Mouse (Mus musculus) lung, embryonic 14.5 days (tissue): ENCODE results near the gene Slc16a13. TPM values are rescaled to one million over a fixed set of nuclear protein-coding genes. Genes with fewer than 3 reads are reported as not detected.

ENCODE experiments used
- ATAC-seq: fragments of 200-750 bp; cut with Nextera tagmentation; 2 replicates; pipeline ENCODE4 v1.8.0; 2017; ENCODE audit warnings: mild to moderate bottlenecking, moderate TSS enrichment, moderate library complexity; ENCODE audit not compliant: insufficient read depth
- DNase-seq: peaks from one replicate; pipeline ENCODE4 v3.0.0-alpha.2; 2015
- H3K27ac ChIP-seq: fragments of 300-500 bp; sonication (generic); 2 replicates; pipeline ENCODE4 v1.5.1; 2014; ENCODE audit warnings: low read depth, mild to moderate bottlenecking, moderate library complexity
- H3K27me3 ChIP-seq: fragments of 300-500 bp; sonication (generic); 2 replicates; pipeline ENCODE4 v1.6.1; 2014; ENCODE audit warnings: low read length, control low read depth; ENCODE audit not compliant: insufficient read depth
- H3K36me3 ChIP-seq: fragments of 300-500 bp; sonication (generic); 2 replicates; pipeline ENCODE4 v1.6.1; 2014; ENCODE audit warnings: control low read depth; ENCODE audit not compliant: insufficient read depth
- H3K4me1 ChIP-seq: fragments of 300-500 bp; sonication (generic); 2 replicates; pipeline ENCODE4 v1.6.1; 2014; ENCODE audit warnings: antibody characterized with exemption, control low read depth; ENCODE audit not compliant: insufficient read depth
- H3K4me2 ChIP-seq: fragments of 300-500 bp; sonication (generic); 2 replicates; pipeline ENCODE4 v1.6.1; 2014; ENCODE audit warnings: mild to moderate bottlenecking
- H3K4me3 ChIP-seq: fragments of 300-500 bp; sonication (generic); 2 replicates; pipeline ENCODE4 v1.5.1; 2014; ENCODE audit warnings: low read depth, low read length
- H3K9ac ChIP-seq: fragments of 300-500 bp; sonication (generic); 2 replicates; pipeline ENCODE4 v1.6.1; 2014
- H3K9me3 ChIP-seq: fragments of 300-500 bp; sonication (generic); 2 replicates; pipeline ENCODE4 v1.6.1; 2016; ENCODE audit warnings: low read depth, low read length, control low read depth
- CTCF ChIP-seq: IDR thresholded peaks from 2 replicates; pipeline ENCODE4 v1.5.1; 2016; ENCODE audit warnings: antibody characterized with exemption, low read depth
- WGBS: fragments of 180-500 bp; shearing (Covaris S2); extraction: QIAGEN DNeasy Blood & Tissue Kit; methylation state at CpG from one replicate; pipeline ENCODE4 v1.1.7; 2014; 5-methylcytosine and 5-hydroxymethylcytosine counted together
- polyA plus RNA-seq: library from polyadenylated mRNA; unstranded; fragments of >200 nt; fragmentation: Nextera tagmentation; extraction: Ambion mirVana; gene quantifications from 2 replicates; pipeline ENCODE4 v1.2.1, GENCODE M21; 2014

Gene Slc16a13
- polyA plus RNA-seq, 1 experiment from 2014 or later = 4.4 TPM

DNA sequence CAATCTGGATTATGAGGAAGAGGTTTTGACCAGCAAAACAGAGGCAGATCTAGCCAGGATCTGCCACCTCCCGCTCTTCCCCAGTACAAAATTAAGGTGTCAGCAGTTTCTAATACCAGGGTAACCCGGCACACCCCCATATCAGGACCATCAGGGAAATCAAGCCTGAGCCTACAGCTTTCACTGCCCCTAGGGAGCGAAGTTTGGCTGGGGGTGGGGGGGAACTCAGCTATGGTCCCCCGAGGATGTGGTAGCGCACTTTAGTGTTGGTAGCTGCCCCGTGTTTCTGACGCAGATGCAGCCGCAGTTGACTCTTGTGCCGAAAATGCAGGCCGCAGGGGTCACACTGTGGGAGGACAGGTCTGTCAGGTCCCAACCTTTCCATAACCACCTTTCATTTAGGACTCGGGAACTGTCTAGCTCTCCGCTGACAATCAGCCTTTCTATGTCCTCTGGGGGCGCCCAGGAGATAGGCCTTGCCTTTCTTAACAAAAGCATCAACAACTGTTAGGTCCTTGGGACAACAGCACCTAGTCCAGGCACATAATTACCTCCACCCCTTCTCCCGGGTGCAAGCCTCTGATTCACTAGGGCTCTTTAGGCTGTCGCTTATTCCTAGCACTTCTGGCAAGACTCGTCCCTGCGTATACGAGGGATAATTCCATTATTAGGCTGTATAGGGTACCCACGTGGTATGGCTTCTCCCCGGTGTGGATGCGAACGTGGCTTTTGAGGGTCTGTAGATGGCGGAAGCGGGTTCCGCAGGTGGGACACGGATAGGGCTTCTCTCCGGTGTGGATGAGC, 5.1 kb upstream of the Slc16a13 start:
- H3K27me3 ChIP-seq = peaks cover 48% of the 10 kb centered on the region
- TF ChIP-seq CTCF = no peak; the same call in 1 of the 2 replicates
- WGBS = 18% methylated on average over 27 of the region's 27 CpGs
- DNase-seq (no peak), ATAC-seq (no peak)
- peak overlapping the region; percentile 45 for H3K9ac ChIP-seq
- H3K4me3 ChIP-seq = peak overlapping the region; percentile 39
- peak overlapping the region; percentile 63 for H3K4me2 ChIP-seq
- H3K4me1 ChIP-seq = peaks cover 14% of the 10 kb centered on the region; the same call in 1 of the 2 replicates
- H3K36me3 ChIP-seq = 0 out of 2 replicates have a peak, but pooled peaks cover 3% of the 10 kb centered on the region
- H3K9me3 ChIP-seq = no peaks in the 10 kb centered on the region
- peak overlapping the region; percentile 16 for H3K27ac ChIP-seq

DNA sequence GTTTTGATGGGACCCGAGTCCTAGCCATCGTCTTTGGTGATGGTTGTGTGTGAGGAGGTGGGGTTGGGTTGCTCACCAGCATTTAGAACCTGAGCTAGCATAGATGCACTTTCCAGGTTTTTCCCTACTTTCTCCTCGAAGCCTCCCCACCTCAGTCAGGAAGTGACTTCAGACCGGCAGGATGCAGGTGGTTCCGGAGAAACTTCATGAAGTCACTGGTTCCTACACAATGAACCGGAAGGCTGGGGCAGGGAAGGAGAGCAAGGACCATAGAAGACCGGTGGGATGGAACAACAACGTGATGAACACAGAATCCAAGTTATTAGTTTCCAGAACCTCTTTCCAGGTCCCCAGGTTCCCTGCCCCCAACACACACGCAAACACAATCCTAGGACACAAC, 2.9 kb upstream of the Slc16a13 start:
- peak; percentile 74 for DNase-seq
- H3K27me3 ChIP-seq = peaks cover 32% of the 10 kb centered on the region
- WGBS = 71% methylated on average over 9 of the region's 9 CpGs
- no peak for TF ChIP-seq CTCF
- peak overlapping the region; percentile 30; the same call in 1 of the 2 replicates for H3K27ac ChIP-seq
- no peak overlapping the region for H3K9ac ChIP-seq
- H3K4me1 ChIP-seq = peaks cover 14% of the 10 kb centered on the region; the same call in 1 of the 2 replicates
- H3K4me3 ChIP-seq = no peak overlapping the region
- no peak for ATAC-seq
- H3K36me3 ChIP-seq = 0 out of 2 replicates have a peak, but pooled peaks cover 3% of the 10 kb centered on the region
- H3K4me2 ChIP-seq = peak overlapping the region; percentile 63; the same call in 1 of the 2 replicates
- no peaks in the 10 kb centered on the region for H3K9me3 ChIP-seq

DNA sequence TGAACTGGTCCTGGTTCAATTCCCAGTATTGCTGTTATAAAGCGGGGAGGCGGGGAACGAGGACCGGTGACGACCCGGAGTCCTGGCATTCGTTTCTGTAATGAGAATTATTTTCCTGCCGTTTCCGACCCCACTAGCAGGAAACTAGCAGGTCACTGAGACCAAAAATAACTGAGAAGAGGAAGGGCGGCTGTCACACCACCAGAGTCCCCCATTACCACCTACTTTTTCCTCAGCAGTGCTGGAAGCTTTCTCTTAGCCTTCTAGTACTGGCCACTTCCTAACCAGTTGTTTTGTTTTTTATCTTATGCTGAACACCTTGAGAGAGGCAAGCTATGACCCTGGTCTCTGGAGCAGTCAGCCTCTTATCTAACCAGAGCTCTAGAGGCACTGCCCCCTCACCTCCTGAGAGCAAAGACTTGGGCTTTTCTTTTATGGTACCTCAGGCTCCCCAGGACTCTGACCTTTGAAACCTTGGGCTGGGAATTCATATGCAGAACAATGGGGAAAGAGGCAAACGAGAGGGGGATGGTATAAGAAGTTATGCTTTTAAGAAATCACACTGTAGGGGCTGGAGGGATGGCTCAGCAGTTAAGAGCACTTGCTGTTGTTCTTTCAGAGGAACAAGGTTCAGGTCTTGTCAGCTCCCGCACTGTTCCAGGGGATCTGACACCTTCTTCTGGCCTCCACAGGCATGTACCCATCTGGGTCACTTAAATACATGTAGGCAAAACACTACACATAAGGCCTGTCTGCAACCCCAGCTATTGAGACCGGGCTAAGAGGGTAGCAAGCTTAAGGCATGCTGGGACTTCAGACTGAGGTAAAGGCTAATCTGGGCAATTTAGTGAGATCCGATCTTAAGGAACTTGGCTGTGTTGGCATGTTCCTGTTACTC, 988 bp upstream of the Slc16a13 start:
- no peaks in the 10 kb centered on the region for H3K9me3 ChIP-seq

DNA sequence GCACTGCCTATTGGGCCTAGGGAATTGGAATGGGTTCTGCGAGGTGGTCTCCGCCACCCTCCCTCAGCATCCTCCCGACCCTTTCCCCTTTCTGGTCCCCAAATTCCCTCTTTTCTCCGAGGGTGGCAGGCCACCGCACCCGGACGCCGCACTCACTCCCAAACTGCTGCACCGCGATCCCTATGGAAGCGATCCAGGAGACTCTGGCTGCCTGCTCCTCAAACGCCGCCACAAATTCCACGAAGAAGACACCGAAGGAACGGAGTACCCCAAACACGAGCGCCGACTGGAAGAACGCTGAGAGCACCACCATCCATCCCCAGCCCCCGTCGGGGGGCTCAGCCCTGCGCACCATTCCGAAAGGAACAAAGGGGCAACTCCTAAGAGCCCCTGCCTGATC, 541 bp downstream of the Slc16a13 start:
- H3K9me3 ChIP-seq = no peaks in the 10 kb centered on the region
- no peak for DNase-seq
- H3K27ac ChIP-seq = peak overlapping the region; percentile 85
- 0 out of 2 replicates have a peak, but pooled peaks cover 3% of the 10 kb centered on the region for H3K36me3 ChIP-seq
- WGBS = 2% methylated on average over 24 of the region's 24 CpGs
- H3K4me3 ChIP-seq = peak overlapping the region; percentile 51
- TF ChIP-seq CTCF = no peak
- H3K27me3 ChIP-seq = peaks cover 14% of the 10 kb centered on the region
- ATAC-seq = no peak
- peak overlapping the region; percentile 95 for H3K4me2 ChIP-seq
- H3K4me1 ChIP-seq = peaks cover 8% of the 10 kb centered on the region; the same call in 1 of the 2 replicates
- peak overlapping the region; percentile 71 for H3K9ac ChIP-seq

More for the DNA sequence above, 988 bp upstream of the Slc16a13 start:
- H3K36me3 ChIP-seq = 0 out of 2 replicates have a peak, but pooled peaks cover 3% of the 10 kb centered on the region
- H3K4me2 ChIP-seq = peak overlapping the region; percentile 95
- peak; percentile 49 for DNase-seq
- peaks cover 10% of the 10 kb centered on the region; the same call in 1 of the 2 replicates for H3K4me1 ChIP-seq
- H3K27ac ChIP-seq = peak overlapping the region; percentile 85
- peaks cover 13% of the 10 kb centered on the region for H3K27me3 ChIP-seq
- WGBS = 12% methylated on average over 14 of the region's 14 CpGs
- ATAC-seq = no peak
- H3K4me3 ChIP-seq = peak overlapping the region; percentile 51
- H3K9ac ChIP-seq = peak overlapping the region; percentile 71
- no peak for TF ChIP-seq CTCF

DNA sequence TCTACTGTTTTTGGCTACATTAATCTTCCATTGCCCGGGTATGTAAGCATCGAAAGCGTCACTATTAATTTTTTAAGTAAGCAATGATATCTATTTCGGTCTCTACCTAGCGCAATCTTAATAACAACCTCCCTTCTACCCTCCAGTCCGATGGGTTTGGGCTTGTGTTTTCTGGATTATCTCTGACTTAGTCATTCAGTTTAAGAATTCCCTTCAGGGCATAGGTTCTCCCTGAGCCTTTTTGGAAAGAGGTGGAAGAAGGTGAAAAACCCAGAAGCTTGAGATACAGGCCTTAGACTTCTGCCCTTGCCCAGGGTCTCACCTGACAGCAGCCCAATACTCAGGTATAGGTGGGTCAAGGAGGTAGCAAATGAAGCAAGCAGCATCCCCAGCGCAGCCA, 991 bp downstream of the Slc16a13 start:
- Histone ChIP-seq H3K9ac (peak overlapping the region; percentile 71), H3K4me2 (peak overlapping the region; percentile 95), H3K36me3 (no peaks in the 10 kb centered on the region), H3K9me3 (no peaks in the 10 kb centered on the region), H3K4me3 (peak overlapping the region; percentile 51), H3K27me3 (peaks cover 19% of the 10 kb centered on the region), H3K27ac (no peak overlapping the region), H3K4me1 (peaks cover 8% of the 10 kb centered on the region; the same call in 1 of the 2 replicates)
- WGBS = 65% methylated on average over 7 of the region's 7 CpGs
- DNase-seq (no peak), ATAC-seq (no peak)
- no peak for TF ChIP-seq CTCF

DNA sequence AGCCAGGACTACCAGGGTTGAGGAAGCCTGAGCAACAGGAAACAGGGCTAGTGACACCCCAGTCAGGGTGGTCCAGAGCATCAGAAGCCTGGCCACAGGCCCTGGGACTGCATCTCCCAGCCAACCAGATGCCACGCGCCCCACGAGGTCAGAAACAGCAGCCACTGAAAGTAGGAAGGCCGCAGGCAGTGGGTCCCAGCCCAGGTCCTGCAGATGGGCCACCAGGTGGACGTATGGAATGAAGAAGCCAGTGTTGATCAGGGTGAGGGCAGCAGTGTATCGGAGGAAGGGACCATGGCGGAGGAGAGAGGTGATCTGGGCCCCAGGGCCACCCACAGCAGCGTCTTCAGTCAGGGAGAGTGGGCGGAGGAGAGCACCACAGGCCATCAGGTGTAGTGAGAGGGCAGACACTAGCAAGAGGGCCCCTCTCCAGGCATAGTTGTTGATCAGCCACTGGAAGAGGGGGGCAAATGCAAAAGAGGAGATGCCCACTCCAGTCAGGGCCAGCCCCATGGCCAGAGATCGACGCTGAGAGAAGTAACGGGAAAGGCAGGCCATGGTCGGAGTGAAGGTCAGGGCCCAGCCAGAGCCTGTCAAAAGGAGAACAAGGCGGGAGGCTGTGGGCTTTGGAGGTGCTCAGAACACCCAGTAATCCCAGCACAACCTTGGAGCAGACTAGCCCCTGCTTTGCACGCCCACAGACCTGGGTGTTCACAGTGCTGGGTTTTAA, 2.0 kb downstream of the Slc16a13 start:
- no peak overlapping the region for H3K9ac ChIP-seq
- H3K27me3 ChIP-seq = peaks cover 29% of the 10 kb centered on the region
- no peak overlapping the region; the same call in 1 of the 2 replicates for H3K4me2 ChIP-seq
- DNase-seq (no peak), ATAC-seq (no peak)
- H3K9me3 ChIP-seq = no peaks in the 10 kb centered on the region
- no peaks in the 10 kb centered on the region for H3K36me3 ChIP-seq
- 89% methylated on average over 15 of the region's 15 CpGs for WGBS
- no peak for TF ChIP-seq CTCF
- no peak overlapping the region for H3K27ac ChIP-seq
- no peak overlapping the region for H3K4me3 ChIP-seq
- peaks cover 13% of the 10 kb centered on the region; the same call in 1 of the 2 replicates for H3K4me1 ChIP-seq
